Mouse (Mus musculus): Measurements from ENCODE around the gene Nkx2-2.
"Not testable (repeated sequence)": the region's sequence is repeated elsewhere in the genome, so short reads cannot be mapped to it uniquely, and the experiment has no call there.

Gene Nkx2-2

DNA sequence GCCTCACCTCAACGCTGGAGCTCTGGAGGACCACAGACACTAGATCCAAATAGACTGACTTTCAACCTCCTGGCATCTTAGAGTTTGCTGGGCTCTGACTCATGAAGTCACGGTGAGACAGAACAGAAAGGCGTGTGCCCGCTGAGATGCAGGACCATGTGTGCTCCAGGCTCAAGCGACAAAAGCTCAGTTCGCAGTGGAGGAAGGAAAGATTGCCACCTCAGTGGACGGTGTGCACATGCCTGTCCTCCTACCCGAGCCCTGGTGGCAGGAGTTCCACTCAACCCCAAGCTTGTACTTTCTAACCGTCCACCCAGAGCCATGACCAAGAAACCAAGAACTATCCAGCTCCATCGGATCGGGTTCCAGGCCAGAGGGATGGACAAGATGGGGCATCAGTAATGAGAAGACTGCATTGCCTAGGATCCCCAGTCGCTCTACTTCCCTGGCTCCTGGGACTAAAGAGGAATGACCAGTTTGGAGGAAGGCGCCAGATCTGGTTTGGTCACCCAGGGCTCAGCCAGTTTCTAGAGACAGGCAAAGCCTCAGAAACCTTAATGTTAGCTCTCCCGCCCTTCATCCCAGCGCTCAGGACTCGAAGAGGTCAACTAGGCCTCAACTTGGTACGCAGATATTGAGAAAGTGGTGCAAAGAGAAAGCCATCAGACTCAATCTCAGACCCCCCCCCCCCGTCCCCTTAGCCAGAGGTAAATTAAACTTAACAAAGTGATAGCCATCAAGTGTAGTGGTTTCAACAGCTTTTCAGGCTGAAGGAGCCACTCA is 11.9 kb downstream of the Nkx2-2 start:
- DNase-seq (ENCODE audit: low spot score): no peak

DNA sequence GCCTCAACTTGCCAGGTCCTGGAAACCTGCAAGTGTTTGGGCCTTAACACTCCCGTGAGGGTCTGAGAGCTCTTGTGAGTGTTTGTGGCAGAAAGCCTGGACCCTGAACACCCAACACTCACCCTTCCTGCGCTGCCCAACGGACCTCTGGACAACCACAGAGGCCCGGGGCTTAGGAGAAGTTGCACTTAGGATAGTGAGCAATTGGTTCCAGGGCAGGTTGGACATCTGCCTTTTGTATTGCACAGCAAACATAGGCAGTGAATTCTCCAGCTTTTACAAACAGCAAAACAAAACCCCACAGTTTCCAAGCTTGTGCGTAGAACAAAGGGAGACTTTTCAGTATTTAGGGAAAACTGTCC is 12.8 kb downstream of the Nkx2-2 start:
- no peak for DNase-seq (ENCODE audit: low spot score)

DNA sequence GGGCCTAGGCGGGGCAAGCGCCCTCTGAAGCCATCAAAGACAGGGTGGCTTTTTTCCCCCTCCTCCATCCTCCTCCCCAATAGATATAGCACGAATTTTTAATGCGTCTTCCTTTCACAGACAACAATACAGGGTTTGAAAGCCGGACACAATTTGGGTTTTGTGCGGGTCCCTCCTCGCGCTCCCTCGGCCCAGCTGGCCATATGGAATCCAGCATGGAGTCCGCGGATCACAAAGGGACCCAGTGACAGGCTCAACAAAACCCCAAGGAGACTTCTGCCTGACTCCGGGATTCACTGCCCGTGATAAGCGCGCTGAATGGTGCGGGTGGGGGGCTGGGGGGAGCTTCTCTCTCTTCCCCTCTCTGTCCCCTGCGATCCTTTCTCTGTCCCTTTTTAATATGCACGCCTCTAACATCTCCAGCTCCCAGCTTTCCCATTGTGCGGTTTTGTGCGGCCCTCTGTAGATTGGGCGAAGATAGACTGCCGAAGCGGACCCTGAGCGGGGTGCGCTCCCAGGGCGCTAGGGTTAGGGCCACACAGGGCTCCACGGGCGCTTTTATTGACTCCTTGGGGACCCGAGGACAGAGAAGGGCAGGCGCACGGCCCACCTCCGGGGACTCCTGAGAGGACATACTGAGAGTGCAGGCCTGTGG is 13.3 kb downstream of the Nkx2-2 start:
- DNase-seq (ENCODE audit: low spot score): no peak

DNA sequence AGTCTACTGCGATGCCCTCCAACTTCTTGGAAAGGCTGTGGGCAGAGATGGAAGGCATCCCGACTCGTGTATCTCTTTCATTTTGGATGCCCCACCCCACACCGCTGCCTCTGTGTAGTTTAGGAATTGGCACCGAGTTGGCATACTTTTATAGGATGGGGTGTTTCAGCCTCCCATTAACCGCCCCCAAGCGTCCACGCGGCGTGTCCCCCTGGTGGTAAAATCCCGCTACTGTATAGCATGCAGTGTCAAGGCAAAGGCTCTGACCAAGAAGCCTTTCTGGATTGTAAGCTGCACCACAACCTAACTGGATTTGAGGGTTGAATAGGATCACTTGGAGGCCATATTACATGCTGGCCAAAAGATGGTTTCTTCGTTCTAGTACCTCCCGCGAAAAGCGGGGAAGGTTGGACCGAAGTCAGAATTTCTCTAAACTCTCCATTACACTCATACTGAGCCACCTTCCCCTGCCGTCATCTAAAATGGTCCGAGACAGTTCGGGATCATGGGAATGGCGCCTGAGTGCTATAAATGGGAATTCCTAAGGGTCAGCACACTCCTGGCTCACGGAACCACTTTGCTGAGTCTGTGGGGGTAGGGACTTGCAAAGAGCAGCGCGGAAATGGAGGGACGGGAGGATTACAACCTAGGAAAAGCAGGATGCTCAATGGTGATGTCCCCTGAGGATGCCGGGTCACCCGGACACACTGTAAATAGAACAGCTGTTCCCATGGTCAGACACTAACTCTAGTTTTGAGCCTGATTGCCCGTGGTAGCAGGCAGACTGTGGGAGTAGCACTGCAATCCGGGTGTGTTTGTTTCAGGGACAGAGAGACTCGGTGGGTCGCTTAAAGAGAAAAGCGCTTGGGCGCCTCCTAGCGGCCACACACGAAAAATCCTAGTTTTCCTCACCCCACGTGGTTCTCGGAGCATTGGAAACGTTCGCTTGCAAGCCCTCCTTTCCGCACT is 15.7 kb downstream of the Nkx2-2 start:
- no peak for DNase-seq (ENCODE audit: low spot score)

DNA sequence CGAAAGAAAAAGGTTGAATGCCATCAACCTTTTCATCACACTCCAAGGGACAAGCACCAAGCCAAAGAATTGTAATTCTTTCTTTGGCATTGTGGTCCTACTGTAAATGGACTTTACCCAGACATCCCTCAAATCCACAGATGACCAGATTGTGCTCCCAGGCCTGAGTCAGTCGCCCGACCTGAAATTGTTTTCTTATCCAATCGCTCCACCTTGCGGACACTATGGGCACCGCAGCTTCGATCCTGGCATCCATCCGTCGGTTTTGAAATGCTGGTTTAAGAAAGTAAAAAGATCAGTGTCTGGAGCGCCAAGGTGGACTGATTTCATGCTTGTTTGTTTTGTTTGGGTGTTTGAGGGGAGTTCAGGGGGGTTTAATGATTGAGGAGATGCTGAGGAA is 16.4 kb downstream of the Nkx2-2 start:
- DNase-seq (ENCODE audit: low spot score): peak; percentile 35

DNA sequence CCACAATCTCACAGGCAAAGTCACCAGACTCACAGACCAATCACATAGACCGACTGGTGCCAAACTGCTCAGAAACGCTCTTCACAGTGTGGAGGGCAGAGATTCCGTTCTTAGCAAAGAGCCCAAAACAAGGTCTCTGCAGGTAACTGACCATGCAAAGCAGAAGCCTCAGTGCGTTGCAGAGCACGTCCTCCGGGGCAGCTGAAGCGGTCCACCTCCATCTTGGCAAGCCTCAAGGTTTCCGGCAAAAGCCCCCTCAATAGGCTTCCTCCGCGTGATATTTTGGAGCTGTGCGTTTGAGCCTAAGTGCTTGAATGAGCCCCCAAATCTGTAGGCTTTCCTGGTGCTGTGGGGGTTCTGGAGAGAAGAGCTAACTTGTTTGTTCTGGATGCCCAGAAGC is 18.7 kb downstream of the Nkx2-2 start:
- no peak for DNase-seq (ENCODE audit: low spot score)

DNA sequence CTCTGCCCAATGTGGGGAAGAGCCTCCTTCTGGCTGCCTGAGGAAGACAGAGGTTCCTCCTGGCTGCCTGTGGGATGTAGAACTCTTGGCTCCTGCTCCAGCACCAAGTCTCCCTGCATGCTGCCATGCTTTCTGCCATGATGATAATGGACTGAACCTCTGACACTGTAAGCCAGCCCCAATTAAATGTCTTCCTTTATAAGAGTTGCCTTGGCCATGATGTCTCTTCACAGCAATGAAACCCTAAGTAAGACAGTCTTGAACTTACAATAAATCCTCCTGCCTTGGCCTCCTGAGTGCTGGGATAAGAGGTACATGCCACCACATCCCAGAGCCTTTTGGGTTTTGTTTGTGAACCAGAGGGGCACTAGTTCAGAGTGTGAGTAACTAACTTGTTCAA is 20.3 kb downstream of the Nkx2-2 start:
- DNase-seq (ENCODE audit: low spot score): no peak

DNA sequence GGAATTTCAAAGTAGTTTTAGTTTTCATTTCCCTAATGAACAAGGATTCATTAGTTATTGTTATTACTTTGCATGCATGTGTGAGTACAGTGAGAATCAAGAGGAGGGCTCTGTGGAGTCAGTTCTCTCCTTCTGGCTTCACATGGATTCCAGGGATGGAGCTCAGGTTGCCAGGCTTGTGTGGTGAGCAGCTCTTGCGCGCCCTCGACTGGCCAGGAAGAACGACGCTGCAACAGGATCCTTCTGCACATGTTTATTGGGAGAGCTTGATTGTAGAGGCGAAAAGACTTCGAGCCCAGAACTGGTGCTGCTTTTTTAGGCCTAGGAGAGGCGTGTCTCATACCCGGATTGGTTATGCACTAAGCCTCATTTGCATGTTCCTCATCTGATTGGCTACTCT is 23.5 kb downstream of the Nkx2-2 start:
- DNase-seq (ENCODE audit: low spot score): not testable (repeated sequence)

DNA sequence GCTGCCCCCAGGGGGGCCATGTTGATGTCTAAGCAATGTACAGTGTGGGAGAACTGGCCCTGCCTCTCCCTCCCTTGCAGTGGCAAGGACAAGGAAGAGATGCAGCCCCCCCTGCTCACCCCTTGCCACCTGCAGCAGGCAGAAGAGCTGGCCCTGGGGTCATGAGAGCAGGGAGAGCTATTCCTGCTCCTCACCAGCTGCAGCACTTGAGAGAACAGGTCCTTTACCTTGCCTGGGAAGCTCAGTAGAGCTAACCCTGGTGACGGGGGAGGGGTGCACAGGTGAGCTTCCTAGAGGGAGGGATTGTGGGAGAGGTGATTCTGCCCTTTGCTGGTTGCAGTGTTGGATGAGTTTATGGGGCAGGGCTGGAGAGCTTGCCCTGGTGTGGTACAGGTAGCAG is 28.2 kb downstream of the Nkx2-2 start:
- DNase-seq (ENCODE audit: low spot score): no peak

DNA sequence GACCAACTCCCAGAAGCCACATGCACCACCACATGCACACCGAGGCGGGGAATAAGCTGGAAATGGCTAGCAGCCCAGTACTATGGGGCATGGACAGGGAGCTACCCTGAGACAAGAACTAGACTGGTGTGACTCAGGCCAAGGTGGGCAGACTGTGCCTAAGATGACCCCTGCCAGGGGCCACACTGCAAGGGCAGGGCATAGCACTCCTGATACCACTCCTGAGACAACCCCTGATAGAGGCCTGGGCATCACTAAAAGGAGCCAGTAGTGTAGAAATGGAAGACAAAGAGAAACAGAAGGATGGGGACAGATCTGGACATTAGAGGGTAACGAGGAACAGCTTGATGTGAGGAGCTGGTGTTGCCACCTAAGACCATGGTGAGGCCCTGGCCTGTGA is 28.7 kb downstream of the Nkx2-2 start:
- no peak for DNase-seq (ENCODE audit: low spot score)

DNA sequence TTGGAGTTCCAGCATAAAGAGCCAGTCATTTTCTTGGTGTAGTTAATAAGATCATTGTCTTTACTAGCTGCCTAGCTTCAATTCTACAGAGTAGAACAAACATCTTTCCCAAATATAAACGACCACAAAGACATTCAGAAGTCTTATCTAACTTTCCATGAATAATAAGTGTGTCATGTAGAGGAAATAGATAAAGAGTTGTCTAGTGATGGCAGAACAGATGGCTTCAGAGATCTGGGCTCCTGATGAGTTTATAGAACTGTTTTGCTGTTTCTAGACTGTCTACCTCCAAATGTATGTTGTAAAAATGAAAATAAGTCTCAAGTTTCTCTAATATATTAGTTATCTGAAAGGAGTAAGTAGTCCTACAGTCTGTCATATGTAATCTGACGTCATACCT is 41.5 kb downstream of the Nkx2-2 start:
- no peak for DNase-seq (ENCODE audit: low spot score)

Measured in ovary, adult 18-20 months (tissue).